ENCODE assay signal across 8 mouse cellular contexts in genomic region chr9:108263131-108263681, GRCm38 (mm10). TPM values are rescaled to one million over a fixed set of nuclear protein-coding genes. Genes with fewer than 3 reads are reported as not detected.
DNase-seq lines count a peak whose midpoint lies in the region; ATAC-seq and TF ChIP-seq lines count a peak whose summit lies in the region.

No protein-coding gene starts in this region.

- intact Hi-C loops in left cerebral cortex, adult 2 months (cut with DNase I): no loop called here

- TF ChIP-seq POLR2A in testis, adult 2 months (IDR thresholded peaks at IDR 0.05; ENCODE audit: control insufficient read depth, low read depth, low read length): no peak

- TF ChIP-seq CTCF in testis, adult 2 months (IDR thresholded peaks at IDR 0.05; ENCODE audit: control insufficient read depth, insufficient read depth, insufficient replicate concordance, low read depth, low read length): no peak
- TF ChIP-seq CTCF in left cerebral cortex, adult 2 months (IDR thresholded peaks at IDR 0.05): no peak

- no peaks in the 10 kb centered on the region for H3K27me3 ChIP-seq in testis, adult 2 months (ENCODE audit: control insufficient read depth, insufficient read depth, low read length)

- ATAC-seq in common myeloid progenitor, adult 5-6 weeks (replicated peaks; ENCODE audit: low read depth, poor library complexity, severe bottlenecking): peak; percentile 4; the same call in 1 of the 2 replicates
- ATAC-seq in granulocyte monocyte progenitor cell, adult 5-6 weeks (replicated peaks; ENCODE audit: poor library complexity, severe bottlenecking): peak; percentile 27
- ATAC-seq in megakaryocyte, adult 5-6 weeks (ENCODE audit: poor library complexity, severe bottlenecking): peak; percentile 36

- H3K27ac ChIP-seq in testis, adult 2 months (ENCODE audit: control insufficient read depth, insufficient read depth, low read depth, low read length): peak overlapping the region; percentile 79
- H3K27ac ChIP-seq in left cerebral cortex, adult 2 months: peak overlapping the region; percentile 94

- no peaks in the 10 kb centered on the region for H3K36me3 ChIP-seq in testis, adult 2 months (ENCODE audit: control insufficient read depth, insufficient read depth, low read length)

- H3K4me1 ChIP-seq in testis, adult 2 months (ENCODE audit: control insufficient read depth, insufficient read depth, low read length): peaks cover 14% of the 10 kb centered on the region

- peak overlapping the region; percentile 85 for H3K4me3 ChIP-seq in testis, adult 2 months (ENCODE audit: control insufficient read depth, low read depth, low read length)
- peak overlapping the region; percentile 98 for H3K4me3 ChIP-seq in left cerebral cortex, adult 2 months

- no peak for DNase-seq in testis, postnatal 14 days (ENCODE audit: low spot score)
- DNase-seq in left cerebral cortex, adult 2 months (ENCODE audit: extremely low spot score in 1 of 2, low spot score in 2 of 2): peak; percentile 37 to 50
- DNase-seq in testis, postnatal 10 days (ENCODE audit: low spot score): peak; percentile 68
- no peak for DNase-seq in Muller cell, postnatal 12 days (ENCODE audit: inconsistent ontology term)

RNA-seq across cellular contexts. Expression of gene Dag1, which starts 0.6 kb away (rescaled TPM):
- polyA plus RNA-seq in testis, adult 2 months (2012; rRNA removed): 14.0 and 17.2 TPM in 2 replicates
- total RNA-seq in common myeloid progenitor, adult 5-6 weeks (2017): 7.7 and 10.9 TPM in 2 replicates
- total RNA-seq in granulocyte monocyte progenitor cell, adult 5-6 weeks (2014; fragmentation: Nextera tagmentation): 12.5 and 20.8 TPM in 2 replicates
- total RNA-seq in granulocyte monocyte progenitor cell, adult 5-6 weeks (2017): 3.3 and 4.6 TPM in 2 replicates
- 10 to 100 TPM; 77.4 to 77.5 TPM for total RNA-seq in left cerebral cortex, adult 2 months (2021)
- 11.6 and 12.3 TPM in 2 replicates for total RNA-seq in megakaryocyte, adult 5-6 weeks (2015)
- total RNA-seq in megakaryocyte, adult 5-6 weeks (2017): 4.6 and 5.4 TPM in 2 replicates

RNA-seq across cellular contexts. Expression of gene Nicn1, which starts 27.0 kb away (rescaled TPM):
- 23.1 and 24.8 TPM in 2 replicates for polyA plus RNA-seq in testis, adult 2 months (2012; rRNA removed)
- total RNA-seq in common myeloid progenitor, adult 5-6 weeks (2017): 8.2 and 9.0 TPM in 2 replicates
- total RNA-seq in granulocyte monocyte progenitor cell, adult 5-6 weeks (2014; fragmentation: Nextera tagmentation): 8.7 and 9.8 TPM in 2 replicates
- total RNA-seq in granulocyte monocyte progenitor cell, adult 5-6 weeks (2017): 5.2 and 10.7 TPM in 2 replicates
- 100 to 1,000 TPM; 122 to 130 TPM for total RNA-seq in left cerebral cortex, adult 2 months (2021)
- 3.9 and 4.3 TPM in 2 replicates for total RNA-seq in megakaryocyte, adult 5-6 weeks (2015)
- 2.6 and 3.6 TPM in 2 replicates for total RNA-seq in megakaryocyte, adult 5-6 weeks (2017)

RNA-seq across cellular contexts. Expression of gene Amt, which starts 33.4 kb away (rescaled TPM):
- polyA plus RNA-seq in testis, adult 2 months (2012; rRNA removed): 4.3 and 7.9 TPM in 2 replicates
- 0.82 TPM in 1 of 2 replicates, not detected in the other for total RNA-seq in common myeloid progenitor, adult 5-6 weeks (2017)
- total RNA-seq in granulocyte monocyte progenitor cell, adult 5-6 weeks (2014; fragmentation: Nextera tagmentation): 0.19 and 0.70 TPM in 2 replicates
- total RNA-seq in granulocyte monocyte progenitor cell, adult 5-6 weeks (2017): 1.8 TPM in 1 of 2 replicates, not detected in the other
- total RNA-seq in left cerebral cortex, adult 2 months (2021): 10 to 100 TPM; 32.1 to 38.0 TPM
- total RNA-seq in megakaryocyte, adult 5-6 weeks (2015): 0.71 TPM in 1 of 2 replicates, not detected in the other
- total RNA-seq in megakaryocyte, adult 5-6 weeks (2017): 0.11 TPM in 1 of 2 replicates, not detected in the other

RNA-seq across cellular contexts. Expression of gene Rhoa, which starts 42.7 kb away (rescaled TPM):
- 34.8 and 40.5 TPM in 2 replicates for polyA plus RNA-seq in testis, adult 2 months (2012; rRNA removed)
- total RNA-seq in common myeloid progenitor, adult 5-6 weeks (2017): 256 and 280 TPM in 2 replicates
- total RNA-seq in granulocyte monocyte progenitor cell, adult 5-6 weeks (2014; fragmentation: Nextera tagmentation): 256 and 296 TPM in 2 replicates
- 242 and 247 TPM in 2 replicates for total RNA-seq in granulocyte monocyte progenitor cell, adult 5-6 weeks (2017)
- 100 to 1,000 TPM; 154 to 159 TPM for total RNA-seq in left cerebral cortex, adult 2 months (2021)
- total RNA-seq in megakaryocyte, adult 5-6 weeks (2015): 468 and 473 TPM in 2 replicates
- total RNA-seq in megakaryocyte, adult 5-6 weeks (2017): 585 and 627 TPM in 2 replicates

RNA-seq across cellular contexts. Expression of gene Tcta, which starts 42.8 kb away (rescaled TPM):
- polyA plus RNA-seq in testis, adult 2 months (2012; rRNA removed): 40.4 and 42.0 TPM in 2 replicates
- total RNA-seq in common myeloid progenitor, adult 5-6 weeks (2017): 5.4 and 7.9 TPM in 2 replicates
- total RNA-seq in granulocyte monocyte progenitor cell, adult 5-6 weeks (2014; fragmentation: Nextera tagmentation): 13.7 and 16.6 TPM in 2 replicates
- total RNA-seq in granulocyte monocyte progenitor cell, adult 5-6 weeks (2017): 4.1 and 6.7 TPM in 2 replicates
- 10 to 100 TPM; 29.3 to 35.4 TPM for total RNA-seq in left cerebral cortex, adult 2 months (2021)
- total RNA-seq in megakaryocyte, adult 5-6 weeks (2015): 16.5 and 23.8 TPM in 2 replicates
- total RNA-seq in megakaryocyte, adult 5-6 weeks (2017): 6.2 and 8.4 TPM in 2 replicates

Comparison
In these comparisons a context has a peak if more than half of its experiments do, and no peak if none do; other contexts are left out.
1. DNase-seq: peak in left cerebral cortex, adult 2 months (2 of 2) and testis, postnatal 10 days (single experiment); none in testis, postnatal 14 days (single experiment) and Muller cell, postnatal 12 days (single experiment).
2. RNA of gene Nicn1, which starts 27.0 kb away (total RNA-seq): 122 to 130 TPM in left cerebral cortex, adult 2 months; 8.2 to 9.0 TPM in common myeloid progenitor, adult 5-6 weeks, 5.2 to 10.7 TPM in granulocyte monocyte progenitor cell, adult 5-6 weeks and 2.6 to 4.3 TPM in megakaryocyte, adult 5-6 weeks; every median in the first group is over 10 times any median in the second.
3. RNA of gene Amt, which starts 33.4 kb away (total RNA-seq): 32.1 to 38.0 TPM in left cerebral cortex, adult 2 months; 0.19 to 1.8 TPM in granulocyte monocyte progenitor cell, adult 5-6 weeks, 0.11 to 0.71 TPM in megakaryocyte, adult 5-6 weeks and 0.82 TPM in common myeloid progenitor, adult 5-6 weeks; every median in the first group is over 10 times any median in the second.
4. Peak in every context shown above with its lines, with median percentiles within 50 percentile points of each other: ATAC-seq.